Mouse (Mus musculus): ENCODE results near the gene Rbms3. TPM values are rescaled to one million over a fixed set of nuclear protein-coding genes. Genes with fewer than 3 reads are reported as not detected.

Rbms3 gene
- total RNA-seq (2021) = 10 to 100 TPM; 11.5 to 13.0 TPM
- long read RNA-seq, experiment 1, partial matches to known transcripts = 4 of 7 reads
- long read RNA-seq, experiment 1, other reads (novel, unspliced or antisense) = 2 of 7 reads
- long read RNA-seq, experiment 2, partial matches to known transcripts = 1 of 5 reads
- long read RNA-seq, experiment 2, other reads (novel, unspliced or antisense) = 4 of 5 reads

- no peak for TF ChIP-seq CTCF (IDR thresholded peaks at IDR 0.05)
- no peak for DNase-seq (ENCODE audit: extremely low spot score in 1 of 2, low spot score in 2 of 2)
- intact Hi-C loops (cut with DNase I) = loop anchor here (5.0 kb wide), 1 partner anchor 338 kb away; no protein-coding TSS in a partner anchor
- no peak within 1 kb of the TSS for H3K27ac ChIP-seq
- H3K4me3 ChIP-seq = no peak within 1 kb of the TSS
Observed at GRCm38 (mm10) chr9:117629771-117630170, at the start of gene Rbms3. TSS of gene Rbms3 (minus strand) at chr9:117629913.

- intact Hi-C loops (cut with DNase I) = no loop called here
- DNase-seq (ENCODE audit: extremely low spot score in 1 of 2, low spot score in 2 of 2) = no peak
- no peak for TF ChIP-seq CTCF (IDR thresholded peaks at IDR 0.05)
- H3K27ac ChIP-seq = no peak overlapping the region
- H3K4me3 ChIP-seq = no peak overlapping the region
Observed at GRCm38 (mm10) chr9:117673311-117673710, 43.6 kb upstream of the Rbms3 start.

- Histone ChIP-seq H3K27ac (no peak overlapping the region), H3K4me3 (no peak overlapping the region)
- TF ChIP-seq CTCF (IDR thresholded peaks at IDR 0.05) = no peak
- intact Hi-C loops (cut with DNase I) = no loop called here
- no peak for DNase-seq (ENCODE audit: extremely low spot score in 1 of 2, low spot score in 2 of 2)
Observed at GRCm38 (mm10) chr9:117654626-117655025, 24.9 kb upstream of the Rbms3 start.

- H3K27ac ChIP-seq = no peak overlapping the region
- no peak for TF ChIP-seq CTCF (IDR thresholded peaks at IDR 0.05)
- H3K4me3 ChIP-seq = no peak overlapping the region
- no peak for DNase-seq (ENCODE audit: extremely low spot score in 1 of 2, low spot score in 2 of 2)
- intact Hi-C loops (cut with DNase I) = no loop called here
Observed at GRCm38 (mm10) chr9:117653641-117654040, 23.9 kb upstream of the Rbms3 start.

GRCm38 (mm10) chr9:117646131-117646530 is 16.4 kb upstream of the Rbms3 start:
- Histone ChIP-seq H3K4me3 (no peak overlapping the region), H3K27ac (no peak overlapping the region)
- no peak for TF ChIP-seq CTCF (IDR thresholded peaks at IDR 0.05)
- intact Hi-C loops (cut with DNase I) = no loop called here
- no peak for DNase-seq (ENCODE audit: extremely low spot score in 1 of 2, low spot score in 2 of 2)

- DNase-seq (ENCODE audit: extremely low spot score in 1 of 2, low spot score in 2 of 2) = no peak
- no peak for TF ChIP-seq CTCF (IDR thresholded peaks at IDR 0.05)
- H3K27ac ChIP-seq = no peak overlapping the region
- intact Hi-C loops (cut with DNase I) = no loop called here
- no peak overlapping the region for H3K4me3 ChIP-seq
Observed at GRCm38 (mm10) chr9:117641090-117641782, 11.5 kb upstream of the Rbms3 start.

GRCm38 (mm10) chr9:117638623-117639185 is 9.0 kb upstream of the Rbms3 start:
- no peak for TF ChIP-seq CTCF (IDR thresholded peaks at IDR 0.05)
- no peak overlapping the region for H3K4me3 ChIP-seq
- H3K27ac ChIP-seq = no peak overlapping the region
- intact Hi-C loops (cut with DNase I) = no loop called here
- no peak for DNase-seq (ENCODE audit: extremely low spot score in 1 of 2, low spot score in 2 of 2)

GRCm38 (mm10) chr9:117636492-117636891 is 6.8 kb upstream of the Rbms3 start:
- intact Hi-C loops (cut with DNase I) = no loop called here
- no peak for TF ChIP-seq CTCF (IDR thresholded peaks at IDR 0.05)
- DNase-seq (ENCODE audit: extremely low spot score in 1 of 2, low spot score in 2 of 2) = no peak
- H3K27ac ChIP-seq = no peak overlapping the region
- H3K4me3 ChIP-seq = no peak overlapping the region

GRCm38 (mm10) chr9:117627173-117627572 is 2.5 kb downstream of the Rbms3 start:
- no peak overlapping the region for H3K27ac ChIP-seq
- no peak overlapping the region for H3K4me3 ChIP-seq
- no peak; the same call in 1 of the 2 replicates for TF ChIP-seq CTCF (IDR thresholded peaks at IDR 0.05)
- intact Hi-C loops (cut with DNase I) = loop anchor here (5.0 kb wide), 1 partner anchor 340 kb away; no protein-coding TSS in a partner anchor
- DNase-seq (ENCODE audit: extremely low spot score in 1 of 2, low spot score in 2 of 2) = no peak

GRCm38 (mm10) chr9:117600781-117601180 is 28.9 kb downstream of the Rbms3 start:
- TF ChIP-seq CTCF (IDR thresholded peaks at IDR 0.05) = no peak
- no peak for DNase-seq (ENCODE audit: extremely low spot score in 1 of 2, low spot score in 2 of 2)
- no peak overlapping the region for H3K27ac ChIP-seq
- intact Hi-C loops (cut with DNase I) = no loop called here
- no peak overlapping the region for H3K4me3 ChIP-seq

- Histone ChIP-seq H3K4me3 (no peak overlapping the region), H3K27ac (no peak overlapping the region)
- DNase-seq (ENCODE audit: extremely low spot score in 1 of 2, low spot score in 2 of 2) = no peak
- intact Hi-C loops (cut with DNase I) = no loop called here
- no peak for TF ChIP-seq CTCF (IDR thresholded peaks at IDR 0.05)
Observed at GRCm38 (mm10) chr9:117599341-117599740, 30.4 kb downstream of the Rbms3 start.

- no peak for TF ChIP-seq CTCF (IDR thresholded peaks at IDR 0.05)
- intact Hi-C loops (cut with DNase I) = no loop called here
- Histone ChIP-seq H3K27ac (no peak overlapping the region), H3K4me3 (no peak overlapping the region)
- DNase-seq (ENCODE audit: extremely low spot score in 1 of 2, low spot score in 2 of 2) = no peak
Observed at GRCm38 (mm10) chr9:117596162-117596561, 33.6 kb downstream of the Rbms3 start.

All from left cerebral cortex, adult 2 months (tissue).